Mouse (Mus musculus) hindbrain, embryonic 16.5 days (tissue): Measurements from ENCODE around the gene Atp2b4. TPM values are rescaled to one million over a fixed set of nuclear protein-coding genes. Genes with fewer than 3 reads are reported as not detected.
A peak's percentile ranks its signal among the peaks of the same experiment; 100 is the strongest.

ENCODE experiments used
- ATAC-seq: fragments of 200-750 bp; cut with Nextera tagmentation; 2 replicates; pipeline ENCODE4 v1.8.0; 2017; ENCODE audit warnings: moderate TSS enrichment, moderate library complexity
- H3K27ac ChIP-seq: fragments of 300-500 bp; sonication (generic); 2 replicates; pipeline ENCODE4 v1.5.1; 2014; ENCODE audit warnings: low read depth, mild to moderate bottlenecking, control low read depth, low read length, moderate library complexity
- H3K27me3 ChIP-seq: fragments of 300-500 bp; sonication (generic); replicated peaks from 2 replicates; pipeline ENCODE4 v1.6.1; 2014; ENCODE audit warnings: low read length; ENCODE audit not compliant: control insufficient read depth, insufficient read depth
- H3K36me3 ChIP-seq: fragments of 300-500 bp; sonication (generic); 2 replicates; pipeline ENCODE4 v1.6.1; 2014; ENCODE audit warnings: mild to moderate bottlenecking, low read length, moderate library complexity, mixed read lengths; ENCODE audit not compliant: control insufficient read depth, insufficient read depth
- H3K4me1 ChIP-seq: fragments of 300-500 bp; sonication (generic); 2 replicates; pipeline ENCODE4 v1.6.1; 2014; ENCODE audit warnings: low read depth, low read length; ENCODE audit not compliant: control insufficient read depth, insufficient read depth
- H3K4me2 ChIP-seq: fragments of 300-500 bp; sonication (generic); 2 replicates; pipeline ENCODE4 v1.6.1; 2014; ENCODE audit warnings: mild to moderate bottlenecking, low read length, control low read depth, moderate library complexity
- H3K4me3 ChIP-seq: fragments of 300-500 bp; sonication (generic); 2 replicates; pipeline ENCODE4 v1.5.1; 2014; ENCODE audit warnings: mild to moderate bottlenecking, low read length, control low read depth, moderate library complexity
- H3K9ac ChIP-seq: fragments of 300-500 bp; sonication (generic); 2 replicates; pipeline ENCODE4 v1.6.1; 2014; ENCODE audit warnings: low read depth, mild to moderate bottlenecking, control low read depth, low read length, moderate library complexity
- H3K9me3 ChIP-seq: fragments of 300-500 bp; sonication (generic); 2 replicates; pipeline ENCODE4 v1.6.1; 2014; ENCODE audit warnings: mild to moderate bottlenecking, low read length, moderate library complexity; ENCODE audit not compliant: control insufficient read depth
- WGBS: fragments of 180-500 bp; shearing (Covaris S2); extraction: QIAGEN DNeasy Blood & Tissue Kit; methylation state at CpG from one replicate; pipeline ENCODE4 v1.1.7; 2014; 5-methylcytosine and 5-hydroxymethylcytosine counted together
- polyA plus RNA-seq: library from polyadenylated mRNA; unstranded; fragments of >200 nt; fragmentation: Nextera tagmentation; extraction: Ambion mirVana; gene quantifications from 2 replicates; pipeline ENCODE4 v1.2.1, GENCODE M21; 2015

Gene Atp2b4
- polyA plus RNA-seq, 1 experiment from 2014 or later = 14.7 TPM

DNA sequence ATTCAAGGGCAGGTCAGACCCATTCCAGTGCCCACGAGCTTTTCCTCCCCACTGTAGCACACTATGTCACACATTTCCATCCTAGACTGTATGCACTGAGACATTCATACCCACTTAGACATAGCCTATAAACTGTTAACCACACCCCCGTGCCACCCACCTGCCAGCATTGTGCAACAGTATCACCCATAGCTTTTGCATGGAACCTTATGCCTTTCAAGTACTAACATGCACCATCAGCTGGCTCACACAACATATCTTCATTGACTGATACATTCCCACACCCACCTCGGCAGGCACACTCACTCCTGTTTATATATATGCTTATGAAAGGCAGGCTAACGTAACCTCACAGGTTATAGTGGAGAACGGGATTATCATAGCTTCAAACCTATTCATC lies 902 bp upstream of the Atp2b4 start:
- WGBS = 74% methylated on average over 5 of the region's 5 CpGs
- no peaks in the 10 kb centered on the region for H3K9me3 ChIP-seq
- no peaks in the 10 kb centered on the region for H3K27me3 ChIP-seq
- ATAC-seq = no peak
- H3K4me3 ChIP-seq = no peak overlapping the region
- no peak overlapping the region for H3K27ac ChIP-seq
- H3K9ac ChIP-seq = no peak overlapping the region
- no peak overlapping the region for H3K4me2 ChIP-seq
- peaks cover 21% of the 10 kb centered on the region for H3K4me1 ChIP-seq
- no peaks in the 10 kb centered on the region for H3K36me3 ChIP-seq

GRCm38 (mm10) chr1:133800512-133800911 lies 329 bp downstream of the Atp2b4 start:
- peaks cover 21% of the 10 kb centered on the region for H3K4me1 ChIP-seq
- no peaks in the 10 kb centered on the region for H3K9me3 ChIP-seq
- ATAC-seq = peak; percentile 60
- peak overlapping the region; percentile 91 for H3K4me2 ChIP-seq
- H3K36me3 ChIP-seq = no peaks in the 10 kb centered on the region
- H3K27me3 ChIP-seq = no peaks in the 10 kb centered on the region
- H3K27ac ChIP-seq = no peak overlapping the region
- H3K4me3 ChIP-seq = peak overlapping the region; percentile 59
- 2% methylated on average over 16 of the region's 16 CpGs for WGBS
- H3K9ac ChIP-seq = peak overlapping the region; percentile 63

GRCm38 (mm10) chr1:133799686-133800445 lies 975 bp downstream of the Atp2b4 start:
- Histone ChIP-seq H3K36me3 (no peaks in the 10 kb centered on the region), H3K4me1 (peaks cover 21% of the 10 kb centered on the region), H3K9ac (peak overlapping the region; percentile 63), H3K9me3 (no peaks in the 10 kb centered on the region), H3K27ac (no peak overlapping the region), H3K4me3 (peak overlapping the region; percentile 59), H3K4me2 (peak overlapping the region; percentile 91), H3K27me3 (no peaks in the 10 kb centered on the region)
- no peak for ATAC-seq
- WGBS = 3% methylated on average over 21 of the region's 21 CpGs

DNA sequence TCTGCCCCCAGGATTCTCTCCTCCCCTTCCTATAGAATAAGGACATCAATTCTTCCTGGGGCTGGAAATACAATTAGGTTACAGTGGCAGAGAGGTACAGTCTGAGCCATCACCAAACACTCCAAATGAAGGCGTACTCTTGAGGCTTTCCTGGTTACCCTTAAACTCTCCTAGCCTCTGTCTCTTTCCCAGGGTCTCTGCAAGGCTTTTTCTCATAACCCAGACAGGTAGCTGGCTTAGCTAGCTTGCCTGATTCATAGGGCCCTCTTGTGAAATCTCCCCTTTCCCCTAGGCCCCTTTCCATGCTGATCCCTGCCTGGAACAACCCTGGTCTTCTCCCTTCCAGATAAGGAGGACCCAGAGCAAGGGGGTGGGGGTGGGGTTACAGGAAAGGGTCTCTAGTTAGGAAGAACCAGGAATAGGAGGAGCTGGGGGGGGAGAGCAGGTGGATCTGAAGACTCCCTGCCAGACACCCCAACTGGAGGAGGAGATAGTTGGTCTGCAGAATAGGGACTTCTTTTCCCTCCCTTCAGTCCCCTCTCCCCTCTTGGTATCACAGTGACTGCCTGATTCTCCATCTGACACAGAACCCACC lies 1.9 kb downstream of the Atp2b4 start:
- no peak for ATAC-seq
- no peaks in the 10 kb centered on the region for H3K36me3 ChIP-seq
- H3K9me3 ChIP-seq = no peaks in the 10 kb centered on the region
- peak overlapping the region; percentile 63 for H3K9ac ChIP-seq
- peaks cover 21% of the 10 kb centered on the region for H3K4me1 ChIP-seq
- H3K4me3 ChIP-seq = peak overlapping the region; percentile 59
- no peak overlapping the region for H3K27ac ChIP-seq
- H3K27me3 ChIP-seq = no peaks in the 10 kb centered on the region
- WGBS = 57% methylated on average over 1 of the region's 1 CpGs
- H3K4me2 ChIP-seq = peak overlapping the region; percentile 91

GRCm38 (mm10) chr1:133797979-133798820 lies 2.6 kb downstream of the Atp2b4 start:
- WGBS = 28% methylated on average over 9 of the region's 9 CpGs
- H3K4me2 ChIP-seq = peak overlapping the region; percentile 91
- H3K27me3 ChIP-seq = no peaks in the 10 kb centered on the region
- no peaks in the 10 kb centered on the region for H3K9me3 ChIP-seq
- H3K27ac ChIP-seq = no peak overlapping the region
- peak overlapping the region; percentile 19; the same call in 1 of the 2 replicates for H3K4me3 ChIP-seq
- no peaks in the 10 kb centered on the region for H3K36me3 ChIP-seq
- no peak for ATAC-seq
- peaks cover 21% of the 10 kb centered on the region for H3K4me1 ChIP-seq
- peak overlapping the region; percentile 45 for H3K9ac ChIP-seq

DNA sequence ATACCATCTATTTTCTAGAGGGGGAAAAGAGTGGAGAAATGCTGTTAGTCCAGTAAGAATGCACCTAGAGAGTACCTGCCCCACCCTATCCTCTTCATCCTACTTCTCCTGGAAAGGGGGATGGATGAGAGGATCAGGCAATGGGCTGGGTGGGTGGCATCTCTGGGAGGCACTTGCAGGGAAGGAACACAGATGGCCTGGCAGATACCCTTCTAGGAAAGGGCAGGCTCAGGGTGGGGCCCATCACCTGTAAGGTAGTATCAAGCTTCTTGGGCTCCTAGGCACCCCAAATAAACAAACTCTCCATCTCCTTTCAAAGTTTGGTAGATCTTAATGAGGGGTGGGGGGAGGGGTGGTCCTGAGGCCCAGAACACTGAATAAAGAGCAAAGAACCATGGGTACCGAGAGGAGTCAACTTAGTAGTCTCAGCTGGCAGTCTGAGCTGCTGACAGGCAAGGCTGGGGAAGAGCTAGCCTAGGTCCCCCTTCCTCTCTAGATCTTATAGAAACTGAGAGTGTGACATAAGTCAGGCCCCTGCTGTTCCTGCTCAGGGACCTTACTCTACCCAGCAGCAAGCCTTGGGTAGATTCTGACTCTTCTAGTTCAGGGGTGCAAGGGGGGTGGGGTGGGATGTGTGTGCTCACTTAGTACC lies 3.4 kb downstream of the Atp2b4 start:
- ATAC-seq = no peak
- Histone ChIP-seq H3K9ac (no peak overlapping the region), H3K27me3 (no peaks in the 10 kb centered on the region), H3K36me3 (no peaks in the 10 kb centered on the region), H3K27ac (no peak overlapping the region), H3K4me2 (peak overlapping the region; percentile 91; the same call in 1 of the 2 replicates), H3K9me3 (no peaks in the 10 kb centered on the region), H3K4me1 (peaks cover 21% of the 10 kb centered on the region), H3K4me3 (no peak overlapping the region)
- 57% methylated on average over 1 of the region's 1 CpGs for WGBS

DNA sequence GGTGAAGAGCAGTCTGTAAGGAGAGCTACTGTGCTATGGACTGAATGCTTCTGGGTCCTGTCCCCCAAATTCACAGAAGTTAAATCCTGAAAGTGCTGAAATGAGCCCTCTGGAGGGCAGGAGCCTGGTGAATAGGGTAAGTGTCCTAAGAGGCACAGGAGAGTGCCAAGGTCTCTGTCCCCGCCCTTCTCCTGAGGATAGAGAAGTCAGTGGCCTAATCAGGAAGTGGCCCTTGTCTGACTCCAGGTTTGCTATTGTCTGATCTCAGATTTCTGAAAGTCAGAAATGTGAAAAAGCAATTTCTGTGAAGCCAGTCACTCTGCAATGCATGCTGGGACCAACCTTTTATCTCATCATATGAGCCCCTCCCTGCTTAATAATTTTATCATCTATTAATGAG lies 7.2 kb downstream of the Atp2b4 start:
- no peak for ATAC-seq
- WGBS = 25% methylated on average over 1 of the region's 1 CpGs
- H3K4me1 ChIP-seq = peaks cover 7% of the 10 kb centered on the region
- H3K36me3 ChIP-seq = no peaks in the 10 kb centered on the region
- H3K4me3 ChIP-seq = no peak overlapping the region
- H3K9me3 ChIP-seq = no peaks in the 10 kb centered on the region
- no peaks in the 10 kb centered on the region for H3K27me3 ChIP-seq
- H3K27ac ChIP-seq = no peak overlapping the region
- H3K4me2 ChIP-seq = no peak overlapping the region
- no peak overlapping the region for H3K9ac ChIP-seq

DNA sequence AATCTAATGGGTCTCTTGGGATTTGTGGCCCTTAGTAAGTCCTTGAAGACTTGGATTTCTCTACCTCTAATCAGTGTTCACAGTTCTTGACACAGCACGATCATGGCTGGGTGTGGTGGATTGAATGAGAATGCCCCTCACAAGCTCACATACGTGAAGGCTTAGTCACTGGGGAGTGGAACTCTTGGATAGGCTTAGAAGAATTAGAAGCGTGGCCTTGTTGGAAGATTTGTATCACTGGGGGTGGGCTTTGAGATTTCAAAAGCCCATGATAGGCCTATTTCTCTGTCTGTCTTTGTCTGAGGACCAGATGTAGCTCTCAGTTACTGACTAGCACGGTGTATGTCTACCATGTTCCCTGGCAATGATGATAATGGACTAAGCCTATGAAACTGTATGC lies 10.8 kb downstream of the Atp2b4 start:
- no peak overlapping the region for H3K4me3 ChIP-seq
- H3K4me1 ChIP-seq = peaks cover 6% of the 10 kb centered on the region; the same call in 1 of the 2 replicates
- H3K36me3 ChIP-seq = no peaks in the 10 kb centered on the region
- H3K4me2 ChIP-seq = no peak overlapping the region
- H3K9ac ChIP-seq = no peak overlapping the region
- ATAC-seq = no peak
- no peak overlapping the region for H3K27ac ChIP-seq
- H3K27me3 ChIP-seq = no peaks in the 10 kb centered on the region
- 91% methylated on average over 4 of the region's 4 CpGs for WGBS
- no peaks in the 10 kb centered on the region for H3K9me3 ChIP-seq
